Mouse (Mus musculus) G1E-ER4 (cell line): ENCODE data around the gene Dnaja3. TPM values are rescaled to one million over a fixed set of nuclear protein-coding genes. Genes with fewer than 3 reads are reported as not detected.

ENCODE experiments used
- GATA1 ChIP-seq: IDR thresholded peaks from one replicate; pipeline ENCODE4 v1.8.0; 2012; ENCODE audit warnings: low read length, inconsistent platforms
- polyA plus RNA-seq: library from polyadenylated mRNA; stranded (reverse); fragments of >175 nt; gene quantifications from 2 replicates; pipeline ENCODE4 v1.2.3, GENCODE M21; 2012

Gene Dnaja3
- polyA plus RNA-seq, 1 experiment: 70.0 TPM

DNA sequence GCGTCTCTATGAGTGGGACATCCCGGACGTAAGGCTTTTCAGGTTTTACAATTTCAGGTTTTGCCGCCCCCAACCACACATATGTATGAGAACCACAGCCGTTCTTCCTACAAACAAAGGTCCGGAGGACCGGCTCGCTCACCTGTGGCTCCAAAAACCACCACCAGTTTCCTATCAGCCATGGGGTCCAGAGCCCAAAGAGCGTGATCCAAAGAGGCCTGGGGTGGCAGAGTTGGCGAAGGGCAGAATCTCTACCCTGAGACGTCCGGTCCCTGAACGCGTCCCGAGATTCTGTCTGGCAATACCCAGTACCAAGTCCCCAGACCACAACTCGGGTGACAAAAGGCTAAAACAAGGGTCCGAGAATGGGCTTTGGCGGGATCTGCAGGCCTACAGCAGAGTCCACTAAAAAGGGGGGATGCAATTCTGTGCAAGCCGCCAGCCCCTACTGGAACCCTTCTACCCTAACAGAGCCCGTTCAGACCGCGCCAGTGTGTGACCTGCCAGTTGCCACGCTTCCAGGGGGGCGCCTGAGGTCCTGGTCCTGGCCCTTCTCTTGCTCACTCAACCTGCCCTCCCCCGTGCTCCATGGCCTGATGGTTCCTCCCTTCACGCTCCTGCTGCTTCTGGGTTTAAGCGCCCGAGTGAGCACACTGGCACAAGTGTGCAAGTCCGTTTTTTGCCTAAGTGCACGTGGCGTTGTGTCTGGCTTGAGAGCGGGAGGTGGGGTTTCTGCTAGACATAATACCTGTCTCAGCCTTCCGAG lies 79.1 kb downstream of the Dnaja3 start, which contains the start of gene Nmral1:
Gene Nmral1, minus strand, starts transcription at position 604 of the 766 bp plus-strand sequence.
- TF ChIP-seq GATA1: no peak

DNA sequence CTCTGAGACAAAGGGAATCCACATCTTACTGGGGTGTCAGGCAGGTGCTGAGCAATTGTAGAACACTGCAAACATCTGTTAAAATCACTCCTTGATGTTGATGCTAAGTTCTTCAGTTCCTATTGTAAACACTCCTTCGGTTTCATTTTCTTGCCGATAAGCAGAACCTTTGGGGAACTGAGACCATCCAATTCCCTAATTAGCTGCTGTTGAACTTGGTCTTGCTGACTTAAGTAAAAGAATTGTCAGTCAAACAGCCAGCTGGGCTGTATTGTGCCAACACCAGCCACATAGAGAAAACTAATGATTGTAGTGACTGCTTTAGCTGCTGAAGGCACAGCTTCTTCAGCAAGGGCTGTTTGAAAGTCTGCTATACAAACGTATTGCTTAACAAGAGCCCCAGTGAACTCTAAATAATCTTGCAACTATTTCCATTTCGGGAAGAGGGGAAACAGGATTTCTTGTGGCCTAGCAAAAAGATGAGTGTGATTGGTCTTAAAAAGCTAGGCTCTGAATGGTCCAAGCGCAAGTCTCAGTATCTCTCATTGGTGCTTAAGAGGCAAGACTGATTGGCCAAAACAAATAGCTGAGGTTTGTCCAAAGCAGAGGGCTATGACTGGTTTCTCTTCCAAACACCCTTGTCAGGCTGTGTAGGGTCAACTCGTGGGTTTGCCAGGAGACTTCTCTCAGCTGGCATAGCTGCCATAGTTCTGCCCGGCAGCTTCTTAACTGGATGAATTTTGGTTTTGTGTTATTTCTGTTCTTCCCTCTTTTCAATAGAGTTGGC lies 82.5 kb downstream of the Dnaja3 start:
- no peak for TF ChIP-seq GATA1

DNA sequence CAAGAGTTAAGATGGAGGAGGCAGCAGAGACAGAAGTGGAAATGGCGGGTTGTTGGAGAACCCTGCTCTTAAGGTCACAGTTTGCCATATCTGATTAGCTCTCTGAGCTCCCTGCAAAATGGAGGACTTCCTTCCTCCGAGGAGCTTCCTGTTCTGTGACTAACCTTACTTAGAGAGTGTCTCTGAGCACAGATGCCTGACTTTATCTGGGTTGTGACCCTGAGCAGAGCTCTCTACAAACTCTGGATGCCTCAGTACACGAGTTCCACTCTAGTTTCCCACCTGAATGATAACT lies 83.1 kb downstream of the Dnaja3 start:
- TF ChIP-seq GATA1: no peak

DNA sequence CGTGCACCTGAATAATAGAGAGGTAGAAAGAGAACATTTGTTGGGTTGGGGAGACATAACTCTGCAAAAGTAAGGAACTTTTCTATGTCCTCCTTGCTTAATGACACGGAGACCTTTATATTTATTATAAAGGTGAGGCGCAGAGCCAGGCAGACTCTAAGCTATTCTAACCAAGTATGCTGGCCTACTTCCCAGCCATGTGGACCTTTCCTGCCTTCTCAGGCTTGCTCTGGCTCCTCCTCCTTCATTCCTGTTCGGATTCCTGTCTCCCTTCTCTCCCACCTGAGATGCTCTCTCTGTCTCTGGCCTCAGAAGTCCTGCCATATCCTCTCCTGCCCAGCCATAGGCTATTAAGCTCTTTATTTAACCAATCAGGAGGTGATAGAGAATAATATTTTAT lies 85.5 kb downstream of the Dnaja3 start:
- TF ChIP-seq GATA1: no peak

DNA sequence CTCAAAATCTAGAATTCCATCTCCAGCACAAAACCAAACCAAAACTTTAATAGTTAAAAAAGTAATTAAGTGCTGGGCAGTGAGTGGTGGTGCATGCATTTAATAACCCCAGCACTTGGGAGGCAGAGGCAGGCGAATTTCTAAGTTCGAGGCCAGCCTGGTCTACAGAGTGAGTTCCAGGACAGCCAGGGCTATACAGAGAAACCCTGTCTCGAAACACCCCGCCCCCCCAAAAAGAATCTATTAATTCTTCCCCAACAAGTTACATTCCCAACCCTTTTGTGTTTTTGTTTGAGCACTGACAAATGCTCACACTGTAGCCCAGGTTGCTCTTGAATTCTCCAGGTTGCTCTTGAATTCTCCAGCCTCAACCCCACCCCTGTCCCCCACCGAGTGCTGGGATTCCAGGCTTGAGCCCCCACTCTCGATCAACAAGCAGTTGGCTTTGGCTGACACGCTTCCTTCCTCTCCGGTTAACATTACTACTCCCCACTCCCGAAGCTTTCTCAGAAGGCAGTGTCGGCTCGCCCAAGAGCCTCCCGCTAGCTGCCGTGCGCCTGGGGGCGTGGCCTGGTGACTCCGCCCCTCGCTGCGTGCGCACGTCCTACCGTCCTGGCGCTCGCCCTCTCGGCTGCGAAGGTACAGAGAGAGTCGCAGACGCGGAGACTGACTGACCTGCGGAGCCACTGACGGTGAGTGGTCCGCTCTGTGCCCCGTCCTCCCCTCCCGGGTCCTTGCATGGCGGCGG lies 86.2 kb downstream of the Dnaja3 start, which contains the start of gene Hmox2:
Gene Hmox2, plus strand, starts transcription at position 582 of the 748 bp plus-strand sequence.
- no peak for TF ChIP-seq GATA1

DNA sequence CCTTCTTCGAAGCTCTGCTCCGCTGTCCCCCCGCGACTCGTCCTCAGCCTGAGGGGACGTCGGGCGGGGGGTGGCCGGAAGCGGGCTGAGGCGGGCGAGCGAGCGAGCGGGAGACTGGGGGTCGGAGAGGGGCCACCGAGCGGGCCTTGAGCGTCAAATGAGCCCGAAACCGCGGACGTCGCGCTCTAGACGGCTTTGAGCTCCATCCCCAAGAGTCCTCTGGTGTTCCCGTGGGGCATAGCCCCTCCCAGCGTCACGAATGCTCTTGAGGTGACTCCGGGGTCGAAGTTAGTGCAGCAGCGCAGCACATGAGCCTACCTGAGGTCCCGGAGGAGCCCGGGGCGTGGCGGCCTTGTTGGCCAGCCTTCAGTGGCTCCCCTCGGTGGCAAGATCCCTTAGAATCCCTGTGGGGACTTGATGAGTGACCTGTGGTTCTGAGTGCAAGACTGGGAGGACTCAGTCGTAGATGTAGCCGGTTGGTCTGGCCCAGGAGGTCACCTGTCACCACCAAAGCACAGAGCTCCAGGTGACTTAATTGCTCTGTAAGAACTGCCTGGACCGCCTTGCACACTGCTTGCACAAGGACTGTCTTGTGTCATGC lies 86.8 kb downstream of the Dnaja3 start:
- TF ChIP-seq GATA1: no peak

DNA sequence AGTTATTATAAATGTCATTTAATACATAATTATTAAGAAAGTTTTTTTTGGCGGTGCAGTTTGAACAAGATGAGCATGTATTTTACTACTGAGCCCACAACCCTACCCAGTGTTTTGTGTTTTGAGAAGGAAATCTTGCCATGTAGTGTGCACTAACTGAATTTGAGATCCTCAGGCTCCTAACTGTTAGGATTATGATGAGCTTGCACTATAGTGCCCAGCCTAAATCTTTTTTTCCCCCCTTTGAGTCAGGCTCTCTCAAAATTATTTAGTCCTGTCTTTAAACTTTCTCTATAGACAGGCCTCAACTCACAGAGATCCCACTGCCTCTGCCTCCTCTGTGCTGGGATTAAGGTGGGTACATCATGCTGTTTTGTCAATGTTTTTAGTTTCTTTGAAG lies 87.7 kb downstream of the Dnaja3 start:
- no peak for TF ChIP-seq GATA1

DNA sequence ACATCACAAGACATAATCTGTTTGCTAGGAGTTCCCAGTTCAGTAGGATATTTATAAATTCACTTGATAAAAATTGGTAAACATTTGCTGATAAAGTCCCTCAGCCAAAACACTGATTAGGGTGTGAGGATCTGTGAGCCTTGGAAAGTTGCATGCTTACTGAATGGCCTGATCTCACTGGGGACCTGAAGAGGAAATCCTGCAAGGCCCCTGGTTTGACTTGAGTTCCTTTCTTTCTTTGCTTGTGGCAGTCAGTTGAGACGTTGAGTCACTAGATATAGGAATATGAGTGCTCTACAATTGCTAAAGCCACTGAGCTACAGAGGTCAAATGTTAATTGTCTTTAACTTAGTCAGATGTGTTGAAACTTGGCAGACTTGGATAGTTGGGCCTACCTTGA lies 88.2 kb downstream of the Dnaja3 start:
- no peak for TF ChIP-seq GATA1

DNA sequence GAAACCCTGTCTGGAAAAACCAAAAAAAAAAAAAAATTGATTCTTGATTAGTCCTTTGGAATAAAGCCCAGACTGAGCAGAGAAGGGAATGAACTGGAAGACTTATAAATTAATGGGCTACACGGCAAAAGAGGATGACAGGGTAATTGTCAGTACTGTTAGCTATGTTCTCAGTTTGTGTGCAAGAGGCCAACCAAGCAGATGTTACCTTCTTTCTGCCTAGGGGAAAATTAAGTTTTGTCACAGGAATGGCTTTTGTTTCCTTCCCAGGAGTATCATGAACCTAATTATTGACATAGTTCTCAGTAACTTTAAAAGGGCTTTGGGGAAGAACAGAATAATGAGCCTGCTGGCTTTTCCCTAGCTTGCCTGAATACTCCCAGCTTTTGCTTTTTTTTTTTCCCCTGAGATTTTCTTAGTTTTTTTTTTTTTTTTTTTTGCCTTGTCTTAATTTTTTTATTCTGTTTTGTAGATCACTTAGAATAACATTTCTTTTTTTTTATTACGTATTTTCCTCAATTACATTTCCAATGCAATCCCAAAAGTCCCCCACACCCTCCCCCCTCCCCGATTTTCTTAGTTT lies 91.1 kb downstream of the Dnaja3 start:
- no peak for TF ChIP-seq GATA1

DNA sequence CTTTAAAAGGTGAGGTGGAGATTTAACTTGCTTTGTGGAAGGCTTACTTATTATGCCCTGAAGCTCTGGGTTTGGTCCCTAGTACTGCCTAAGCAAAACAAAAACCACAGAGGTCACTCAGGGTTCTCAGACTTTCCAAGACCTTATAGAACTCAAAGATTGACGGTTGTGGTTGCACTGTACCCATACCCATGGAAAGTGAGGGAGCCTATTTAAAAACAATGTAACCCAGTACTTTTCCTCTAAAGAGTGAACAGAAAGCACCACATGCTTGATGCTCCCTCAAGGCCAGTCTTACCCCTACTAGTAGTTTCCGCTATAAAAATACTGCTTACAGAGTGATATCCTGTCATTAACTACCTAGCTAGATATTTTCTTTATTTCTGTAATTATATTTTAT lies 96.5 kb downstream of the Dnaja3 start:
- no peak for TF ChIP-seq GATA1

DNA sequence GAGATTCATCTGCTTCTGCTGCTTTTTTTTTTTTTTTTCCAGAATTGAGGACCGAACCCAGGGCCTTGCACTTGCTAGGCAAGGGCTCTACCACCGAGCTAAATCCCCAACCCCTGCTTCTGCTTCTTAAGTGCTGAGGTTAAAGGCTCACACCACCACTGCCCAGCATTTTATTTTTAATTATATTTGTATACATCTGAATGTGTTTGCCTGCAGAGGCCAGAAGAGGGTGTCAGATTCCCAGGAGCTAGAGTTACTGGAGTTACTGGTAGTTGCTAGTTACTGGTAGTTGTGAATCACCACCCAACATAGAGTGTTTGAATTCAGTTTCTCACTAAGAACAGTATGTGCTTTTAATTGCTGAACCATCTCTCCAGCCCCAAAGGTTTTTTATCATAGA lies 100.2 kb downstream of the Dnaja3 start:
- TF ChIP-seq GATA1: no peak

DNA sequence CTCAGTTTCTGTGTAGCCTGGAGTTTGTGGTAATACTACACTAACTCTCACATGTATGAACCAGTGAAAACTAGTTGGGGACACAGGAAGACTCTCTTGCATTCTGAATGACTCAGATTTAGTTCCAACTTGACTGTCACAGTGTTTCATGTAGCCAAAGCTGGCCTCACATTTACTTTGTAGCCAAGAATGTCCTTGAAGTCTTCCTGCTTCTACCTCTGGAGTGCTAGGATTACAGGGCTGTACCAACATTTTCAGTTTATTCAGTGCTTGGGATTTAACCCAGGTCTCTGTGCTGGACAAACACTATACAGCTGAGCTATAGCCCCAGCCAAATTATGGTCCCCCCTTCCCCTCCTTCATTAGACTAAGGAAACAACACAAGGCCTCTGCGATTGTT lies 102.4 kb downstream of the Dnaja3 start:
- TF ChIP-seq GATA1: no peak

DNA sequence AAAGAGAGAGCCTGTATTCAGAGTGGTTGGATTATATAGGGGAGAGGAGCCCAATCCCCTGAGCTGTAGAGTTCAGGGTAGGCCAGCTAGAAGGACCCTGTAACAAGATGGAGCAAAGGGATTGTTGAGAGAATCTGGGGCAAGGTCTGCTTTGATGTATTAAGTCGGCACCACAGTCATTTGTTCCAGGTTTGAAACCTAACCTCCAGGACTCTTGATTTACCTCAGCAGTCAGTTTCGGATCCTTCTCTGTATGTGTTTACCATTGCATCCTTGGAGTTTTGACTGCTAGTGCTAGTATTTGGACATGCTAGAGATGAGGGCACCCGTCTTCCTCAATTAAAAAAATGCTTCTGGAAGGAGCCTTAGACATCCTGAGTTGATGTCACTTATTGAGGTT lies 112.4 kb downstream of the Dnaja3 start:
- TF ChIP-seq GATA1: no peak

DNA sequence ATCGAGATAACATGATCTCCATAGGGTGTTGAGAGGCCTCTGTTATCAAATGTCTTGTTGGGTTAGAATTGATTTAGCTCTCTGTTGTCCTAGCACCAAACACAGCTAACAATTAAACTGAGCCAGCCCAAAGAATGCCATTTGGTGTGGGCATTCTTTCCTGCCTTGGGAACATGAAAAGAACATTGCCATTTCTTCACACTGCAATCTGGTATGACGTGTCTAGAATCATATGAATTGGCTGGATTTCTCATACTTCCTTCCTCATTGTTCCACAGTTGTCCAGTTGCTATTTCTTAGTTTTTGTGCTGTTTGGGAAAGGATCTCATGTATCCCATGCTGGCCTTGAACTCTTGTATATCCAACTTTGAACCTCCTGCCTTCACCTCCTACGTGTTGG lies 114.3 kb downstream of the Dnaja3 start:
- TF ChIP-seq GATA1: no peak

Other genes starting within 250 kb of the Dnaja3 start
- gene Adcy9, start 219.5 kb upstream of the Dnaja3 start, polyA plus RNA-seq: 0.01 TPM in 2 replicates
- gene Srl, start 98.2 kb upstream of the Dnaja3 start, polyA plus RNA-seq: 2.1 and 4.0 TPM in 2 replicates
- 66.7 and 92.6 TPM in 2 replicates for gene Tfap4, start 80.1 kb upstream of the Dnaja3 start, polyA plus RNA-seq
- 0.44 and 1.1 TPM in 2 replicates for gene Glis2, start 45.3 kb upstream of the Dnaja3 start, polyA plus RNA-seq
- 46.4 and 52.4 TPM in 2 replicates for gene Pam16, start 15.0 kb upstream of the Dnaja3 start, polyA plus RNA-seq
- not detected in 2 replicates for gene Vasn, start within 50 bp of the Dnaja3 start, polyA plus RNA-seq
- gene Coro7, start 39.8 kb downstream of the Dnaja3 start, polyA plus RNA-seq: 237 and 252 TPM in 2 replicates
- 7.4 and 15.2 TPM in 2 replicates for gene Nmral1, start 79.4 kb downstream of the Dnaja3 start, polyA plus RNA-seq
- 1.5 and 1.8 TPM in 2 replicates for gene Hmox2, start 86.4 kb downstream of the Dnaja3 start, polyA plus RNA-seq
- gene Cdip1, start 150.3 kb downstream of the Dnaja3 start, polyA plus RNA-seq: 34.7 and 56.1 TPM in 2 replicates
- not detected in 2 replicates for gene 4930562C15Rik, start 195.4 kb downstream of the Dnaja3 start, polyA plus RNA-seq
- 162 and 189 TPM in 2 replicates for gene Ubald1, start 240.3 kb downstream of the Dnaja3 start, polyA plus RNA-seq
- gene Mgrn1, start 246.3 kb downstream of the Dnaja3 start, polyA plus RNA-seq: 21.5 and 23.9 TPM in 2 replicates